Mouse (Mus musculus): ENCODE results near the gene Actb. TPM values are rescaled to one million over a fixed set of nuclear protein-coding genes. Genes with fewer than 3 reads are reported as not detected.
"Not testable (repeated sequence)": the region's sequence is repeated elsewhere in the genome, so short reads cannot be mapped to it uniquely, and the experiment has no call there.

The Actb gene
- total RNA-seq, 2 experiments from 2014 or later: 3,215 to 3,370 TPM

DNA sequence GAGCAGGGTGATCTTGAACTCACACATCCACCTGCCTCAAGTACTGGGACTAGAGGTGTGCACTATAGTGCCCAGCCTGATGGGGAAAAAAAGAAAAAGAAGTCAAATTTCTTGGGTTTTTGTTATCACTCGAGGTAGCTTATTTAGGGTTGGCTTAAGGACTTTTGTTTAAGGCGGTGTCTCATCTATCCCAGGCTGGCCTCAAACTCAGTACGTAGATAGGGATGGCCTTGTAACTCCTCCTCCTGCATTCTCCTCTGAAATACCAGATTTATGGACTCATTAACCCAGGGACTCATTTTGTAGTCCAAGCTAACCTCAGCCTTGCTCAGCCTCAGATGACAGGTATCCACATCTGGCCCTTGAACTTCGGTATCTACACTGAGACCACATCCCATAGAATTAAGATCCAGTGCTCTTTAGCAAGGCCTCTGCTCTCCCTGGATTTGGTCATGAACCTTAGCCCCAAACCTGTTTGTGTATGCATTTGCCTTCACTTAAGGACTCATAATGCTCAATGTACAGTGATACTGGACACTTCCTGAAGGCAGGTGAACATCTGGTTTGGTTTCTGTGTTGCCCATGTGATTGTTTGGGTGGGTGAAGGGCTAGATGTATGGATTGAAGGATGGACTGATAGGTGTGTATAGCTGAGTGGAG, 4.6 kb downstream of the Actb start:
- no peak for DNase-seq

DNA sequence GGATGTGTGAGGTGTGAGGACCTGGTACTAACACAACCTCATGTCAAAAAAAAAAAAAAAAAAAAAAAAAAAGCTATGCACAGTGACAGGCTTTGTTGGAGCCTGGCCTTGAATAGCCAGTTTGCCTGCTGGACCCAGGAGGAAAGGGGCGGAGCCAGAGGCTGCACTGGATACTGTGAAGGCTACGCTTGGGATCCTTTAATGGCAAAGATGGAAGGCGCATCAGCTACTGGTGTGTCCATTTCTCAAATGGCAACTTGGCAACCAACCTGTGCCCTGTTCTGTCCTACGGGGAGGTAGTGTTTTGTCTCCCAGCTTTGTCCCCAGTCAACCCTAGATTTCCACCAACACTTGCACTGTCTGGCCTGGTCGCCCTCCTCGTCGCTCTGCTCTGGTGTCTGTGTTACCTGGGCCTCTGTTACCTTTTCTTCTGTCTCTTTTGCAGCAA, 5.2 kb downstream of the Actb start:
- DNase-seq: no peak

DNA sequence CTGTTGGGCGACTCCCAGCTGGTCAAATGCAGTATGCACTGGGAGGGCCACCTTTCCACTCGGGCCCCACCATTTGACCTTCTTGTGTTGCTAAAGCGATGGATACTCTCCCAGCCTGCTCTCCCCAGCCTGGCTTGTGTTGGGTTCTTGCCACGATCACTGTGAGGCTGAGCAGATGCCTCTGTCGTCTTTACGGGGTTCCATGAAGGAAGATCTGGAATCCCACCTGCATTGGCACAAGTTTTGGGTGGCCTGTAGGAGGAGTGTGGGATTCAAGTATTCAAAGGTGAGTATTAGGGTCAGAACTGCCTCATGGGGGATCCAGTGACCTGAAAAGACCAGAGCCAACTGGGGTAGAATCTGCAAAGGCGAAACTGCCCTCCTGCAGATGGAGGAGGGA, 5.9 kb downstream of the Actb start:
- no peak for DNase-seq

DNA sequence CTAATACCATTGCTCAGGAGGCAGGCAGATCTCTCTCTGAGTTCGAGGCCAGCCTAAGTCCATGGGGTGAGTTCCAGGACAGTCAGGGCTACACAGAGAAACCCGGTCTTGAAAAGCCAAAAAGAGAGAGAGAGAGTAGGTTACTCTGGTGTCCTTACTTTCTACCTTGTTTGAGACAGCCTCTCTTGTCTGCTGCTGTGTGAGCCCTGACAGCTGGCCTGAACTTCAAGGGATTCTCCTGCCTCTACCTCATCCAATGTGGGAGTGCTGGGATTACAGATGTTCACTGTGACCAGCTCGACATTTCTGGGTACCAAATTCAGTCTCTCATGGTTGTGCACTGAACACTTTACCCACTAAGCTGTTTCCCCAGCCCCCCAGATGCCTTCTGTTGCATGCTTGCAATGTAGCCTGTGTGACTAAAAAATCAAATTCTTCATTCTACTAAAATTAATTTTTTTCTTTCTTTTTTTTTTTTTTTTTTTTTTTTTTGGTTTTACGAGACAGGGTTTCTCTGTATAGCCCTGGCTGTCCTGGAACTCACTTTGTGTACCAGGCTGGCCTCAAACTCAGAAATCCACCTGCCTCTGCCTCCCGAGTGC, 6.5 kb downstream of the Actb start:
- no peak for DNase-seq

DNA sequence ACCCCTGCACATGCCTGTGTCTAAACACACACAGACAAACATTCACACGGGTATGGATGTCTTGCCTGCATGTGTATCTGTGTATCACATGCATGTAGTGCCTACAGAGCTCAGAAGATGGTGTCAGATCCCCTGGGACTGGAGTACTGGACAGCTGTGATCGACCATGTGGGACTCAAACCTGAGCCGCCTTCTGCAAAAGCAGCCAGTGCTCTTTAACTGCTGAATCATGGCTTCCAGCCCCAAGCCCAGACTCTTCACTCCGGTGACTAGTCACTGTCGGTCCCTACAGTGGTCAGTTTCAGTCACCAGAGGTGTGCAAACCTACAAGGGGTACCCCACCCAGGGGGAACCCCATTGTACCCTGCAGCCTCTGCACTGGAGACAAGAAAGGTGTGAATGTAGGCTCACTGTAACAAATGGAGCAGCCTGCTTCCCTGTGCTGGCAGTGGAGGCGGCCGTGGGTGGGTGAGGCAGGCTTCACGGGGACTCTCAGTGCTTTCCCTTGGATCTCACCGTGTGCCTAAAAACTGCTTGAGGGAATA, 7.4 kb downstream of the Actb start:
- DNase-seq: peak in 1 of 2 experiments; percentile 73

DNA sequence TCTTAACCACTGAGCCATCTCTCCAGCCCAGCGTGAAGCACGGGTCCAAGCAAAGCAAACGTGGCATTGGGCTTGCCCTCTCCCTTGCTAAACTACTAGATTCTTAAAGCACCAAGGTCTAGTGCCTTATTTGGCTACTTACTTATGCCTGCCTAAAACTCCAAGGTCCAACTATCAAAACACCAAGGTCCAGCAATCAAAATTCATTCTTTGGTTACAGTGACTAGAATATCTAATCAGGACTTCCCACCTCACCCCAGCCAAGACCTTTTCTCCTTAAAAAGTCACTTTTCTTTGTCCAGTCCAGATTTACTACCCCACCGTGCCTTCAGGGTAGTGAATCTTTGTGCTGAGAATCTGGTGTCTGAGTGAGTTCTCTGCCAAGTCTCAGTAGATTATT, 8.2 kb downstream of the Actb start:
- no peak for DNase-seq

DNA sequence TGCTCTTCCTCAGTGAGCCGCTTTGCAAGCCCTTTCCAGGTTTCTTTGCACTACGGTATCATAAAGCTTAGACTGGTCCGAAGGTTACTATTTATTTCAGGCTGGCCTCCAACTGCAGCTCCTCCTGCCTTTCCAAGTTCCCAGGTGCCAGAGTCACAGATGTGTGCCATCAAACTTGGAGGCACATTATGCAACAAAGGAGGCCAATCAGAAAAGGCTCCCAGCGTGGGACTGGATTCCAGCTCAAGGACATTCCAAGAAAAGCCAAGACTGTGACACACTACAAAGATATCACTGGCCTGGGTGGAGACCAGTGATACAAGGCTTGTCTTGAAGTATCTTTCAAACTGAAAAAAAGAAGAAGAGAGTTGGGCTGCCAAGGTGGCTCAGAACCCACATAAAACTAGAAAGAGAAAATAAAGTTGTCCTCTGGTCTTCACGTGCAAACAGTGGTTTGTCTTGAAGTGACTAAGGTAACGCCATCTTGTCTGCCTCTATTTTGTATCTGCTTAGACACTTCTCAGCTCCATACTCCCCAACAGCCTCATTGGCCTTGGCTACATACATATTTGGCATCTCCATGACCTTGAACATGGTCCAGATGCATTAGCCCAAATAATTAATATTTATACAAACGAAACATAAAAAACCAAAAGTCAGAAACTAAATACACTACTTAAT, 8.8 kb downstream of the Actb start:
- no peak for DNase-seq

DNA sequence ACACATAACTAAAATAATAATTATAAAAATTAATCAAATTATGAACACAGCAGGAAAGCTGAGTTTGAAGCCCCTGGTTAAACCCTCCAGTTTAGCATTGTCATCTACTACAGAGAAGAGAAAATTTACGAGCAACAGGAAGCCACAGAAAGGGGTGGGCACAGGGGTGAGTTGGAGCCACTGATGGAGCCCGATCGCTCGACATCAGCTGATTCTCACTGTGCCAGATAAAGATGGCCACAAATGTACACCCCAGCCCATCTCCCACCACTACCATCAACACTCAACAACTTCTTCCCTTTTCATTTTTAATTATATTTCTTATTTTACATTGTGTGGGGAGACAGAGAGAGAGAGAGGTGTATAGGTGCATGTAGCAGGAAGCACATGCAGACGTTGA, 9.8 kb downstream of the Actb start:
- no peak for DNase-seq

DNA sequence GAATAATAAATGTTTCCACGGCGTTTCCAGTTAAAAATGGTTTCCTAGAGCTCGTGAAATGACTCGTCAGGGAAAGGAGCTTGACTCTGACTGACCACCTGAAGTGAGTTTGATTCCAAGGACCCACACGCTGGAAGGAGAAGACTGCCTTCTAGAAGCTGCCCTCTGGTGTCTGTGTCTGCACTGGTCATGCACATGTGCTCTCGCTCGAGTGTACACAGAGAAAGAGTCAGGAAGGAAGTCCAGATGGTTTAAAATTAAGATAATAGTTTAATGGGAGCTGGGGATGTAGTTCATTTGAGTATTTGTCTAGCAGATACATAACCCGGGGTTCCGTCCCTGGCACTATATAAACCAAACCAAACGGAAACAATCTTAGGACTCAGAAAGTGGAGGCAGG, 10.4 kb downstream of the Actb start:
- no peak for DNase-seq

DNA sequence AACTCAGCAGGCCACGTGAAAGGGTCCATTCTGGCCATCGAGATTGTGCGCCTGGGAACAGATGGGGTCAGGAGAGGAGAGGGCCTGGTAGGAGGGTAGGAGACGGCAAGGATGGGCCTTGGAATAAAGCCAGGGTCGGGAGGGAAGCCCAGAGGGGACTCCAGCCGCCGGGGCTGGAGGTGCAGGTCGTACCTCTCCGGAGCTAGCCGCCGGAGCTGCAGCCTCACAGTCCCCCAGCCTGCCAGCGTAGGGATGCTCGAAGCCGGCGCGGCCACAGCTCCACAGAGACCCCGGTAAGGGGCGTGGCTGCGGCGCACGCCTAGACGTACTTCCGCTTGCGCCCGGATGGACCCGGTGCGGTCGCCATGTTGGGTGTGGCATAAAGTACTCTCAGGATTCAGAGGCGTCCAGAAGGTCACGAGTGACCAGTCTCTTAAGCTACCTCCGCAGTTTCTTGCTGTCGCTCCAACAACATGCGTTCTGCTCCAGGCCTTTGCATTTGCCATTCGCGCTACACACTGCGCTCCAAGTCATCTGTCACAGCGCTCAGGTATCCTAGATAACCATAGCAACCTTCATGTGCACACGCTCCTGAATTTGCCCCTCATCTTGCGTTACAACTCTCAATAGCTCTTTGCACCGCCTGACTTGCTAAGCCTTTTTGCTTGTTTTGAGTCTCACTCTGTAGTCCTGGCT, 11.5 kb downstream of the Actb start, which contains the start of gene Fbxl18:
Gene Fbxl18 (minus strand): TSS at position 504 of the 696 bp plus-strand sequence.
- peak; percentile 86 to 90 for DNase-seq

DNA sequence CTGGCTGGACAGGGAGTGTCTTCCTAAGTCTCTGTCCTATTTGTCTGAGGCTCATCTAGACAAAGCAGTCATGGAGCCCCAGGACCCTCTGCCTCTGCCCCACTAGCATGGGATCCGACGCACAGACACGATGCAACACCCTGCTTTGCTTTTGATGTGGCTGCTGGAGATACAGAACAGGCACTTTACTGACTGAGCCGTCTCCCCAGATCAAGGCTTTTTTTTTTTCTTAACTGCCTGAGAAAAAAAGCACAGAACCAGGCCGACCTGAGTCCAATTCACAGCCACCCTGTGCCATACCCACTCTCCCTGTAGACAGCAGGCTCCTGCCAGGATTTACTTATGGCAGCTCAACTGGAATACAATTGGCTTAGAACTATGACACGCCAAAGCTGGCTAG, 15.2 kb downstream of the Actb start:
- DNase-seq: no peak

DNA sequence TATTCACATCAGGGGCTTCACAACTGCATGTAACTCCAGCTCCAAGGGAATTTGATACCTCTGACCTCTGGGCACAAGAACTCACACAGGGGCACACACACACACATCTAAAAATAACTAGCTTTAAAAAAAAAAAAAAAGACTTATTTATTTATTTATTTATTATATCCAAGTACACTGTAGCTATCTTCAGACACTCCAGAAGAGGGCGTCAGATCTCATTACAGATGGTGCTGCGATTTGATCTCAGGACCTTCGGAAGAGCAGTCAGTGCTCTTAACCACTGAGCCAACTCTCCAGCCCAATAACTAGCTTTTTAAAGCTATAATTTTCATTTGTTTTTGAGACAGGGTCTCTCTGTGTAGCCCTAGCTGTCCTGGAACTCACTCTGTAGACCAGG, 19.0 kb downstream of the Actb start:
- not testable (repeated sequence) for DNase-seq

DNA sequence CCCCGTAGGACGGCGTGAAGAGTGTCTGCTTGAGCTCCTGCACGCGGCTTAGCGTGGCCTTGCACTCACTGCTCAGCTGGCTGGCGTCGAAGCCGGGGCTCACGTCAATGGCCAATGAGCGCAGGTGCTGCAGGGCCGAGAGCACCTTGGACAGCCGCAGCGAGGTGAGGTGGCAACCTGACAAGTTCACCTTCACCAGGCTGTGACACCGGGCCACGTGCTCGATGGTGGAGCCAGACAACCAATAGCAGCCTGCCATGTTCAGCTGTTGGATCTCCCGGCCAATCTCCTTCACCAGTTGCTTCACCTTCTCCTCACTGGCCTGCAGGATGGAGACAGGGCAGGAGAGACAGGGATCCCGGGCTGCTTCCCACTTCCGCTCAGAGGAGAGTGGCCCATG, 19.8 kb downstream of the Actb start:
- DNase-seq: no peak

DNA sequence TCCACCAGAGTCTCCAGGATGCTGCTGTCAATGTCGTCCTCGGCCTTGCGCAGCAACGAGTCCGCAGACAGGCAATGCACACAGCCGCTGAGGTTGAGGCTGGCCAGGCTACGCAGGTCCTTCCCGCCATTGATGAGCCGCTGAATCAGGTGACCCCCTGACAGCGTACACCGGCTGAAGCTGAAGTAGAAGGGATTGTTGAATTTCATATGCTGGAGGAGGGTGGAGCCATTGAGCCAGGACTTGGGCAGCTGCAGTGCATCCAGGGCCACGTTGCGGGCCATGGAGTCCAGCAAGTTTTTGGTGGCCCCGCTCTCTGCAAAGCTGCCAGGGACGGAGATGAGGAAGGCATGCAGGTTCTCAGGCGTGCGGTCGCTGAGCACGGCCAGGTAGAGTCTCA, 20.4 kb downstream of the Actb start:
- no peak for DNase-seq

DNA sequence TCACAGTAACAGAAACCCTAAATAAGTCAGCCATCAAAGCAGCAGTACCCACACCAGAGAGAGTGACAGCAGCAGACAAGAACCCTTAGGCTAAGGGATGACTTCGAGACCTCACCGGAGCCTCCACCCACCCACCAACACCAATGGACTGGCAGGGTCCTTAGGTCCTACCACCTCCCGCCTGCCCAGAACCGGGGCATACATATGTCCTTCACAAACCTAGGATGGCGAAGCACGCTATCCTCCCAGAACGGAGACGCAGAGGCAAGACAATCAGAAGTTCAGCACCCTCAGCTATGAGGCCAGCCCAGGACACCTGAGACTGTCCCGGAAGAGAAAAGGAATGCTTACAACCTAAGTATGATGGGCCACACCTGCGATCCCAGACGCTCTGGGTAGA, 24.1 kb downstream of the Actb start:
- no peak for DNase-seq

DNA sequence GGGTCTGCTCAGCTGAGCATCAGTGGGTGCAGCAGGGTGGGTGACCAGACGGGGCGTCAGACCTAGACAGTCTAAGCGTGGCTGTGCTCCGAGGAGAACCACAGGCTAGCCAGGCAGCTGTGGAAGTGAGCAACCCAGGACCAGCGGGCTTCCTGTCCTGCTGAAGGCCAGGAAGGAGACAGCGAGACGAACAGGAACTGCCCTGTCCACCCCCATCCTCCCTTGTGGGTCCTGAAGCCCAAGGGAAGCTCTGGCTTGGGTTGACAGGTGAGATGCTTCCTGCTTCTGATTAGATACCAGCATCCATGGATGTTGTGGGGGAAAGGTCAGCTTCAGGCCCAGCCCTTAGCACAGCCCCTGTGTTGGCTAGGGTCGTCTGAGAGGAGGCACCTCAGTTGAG, 24.6 kb downstream of the Actb start:
- DNase-seq: no peak

DNA sequence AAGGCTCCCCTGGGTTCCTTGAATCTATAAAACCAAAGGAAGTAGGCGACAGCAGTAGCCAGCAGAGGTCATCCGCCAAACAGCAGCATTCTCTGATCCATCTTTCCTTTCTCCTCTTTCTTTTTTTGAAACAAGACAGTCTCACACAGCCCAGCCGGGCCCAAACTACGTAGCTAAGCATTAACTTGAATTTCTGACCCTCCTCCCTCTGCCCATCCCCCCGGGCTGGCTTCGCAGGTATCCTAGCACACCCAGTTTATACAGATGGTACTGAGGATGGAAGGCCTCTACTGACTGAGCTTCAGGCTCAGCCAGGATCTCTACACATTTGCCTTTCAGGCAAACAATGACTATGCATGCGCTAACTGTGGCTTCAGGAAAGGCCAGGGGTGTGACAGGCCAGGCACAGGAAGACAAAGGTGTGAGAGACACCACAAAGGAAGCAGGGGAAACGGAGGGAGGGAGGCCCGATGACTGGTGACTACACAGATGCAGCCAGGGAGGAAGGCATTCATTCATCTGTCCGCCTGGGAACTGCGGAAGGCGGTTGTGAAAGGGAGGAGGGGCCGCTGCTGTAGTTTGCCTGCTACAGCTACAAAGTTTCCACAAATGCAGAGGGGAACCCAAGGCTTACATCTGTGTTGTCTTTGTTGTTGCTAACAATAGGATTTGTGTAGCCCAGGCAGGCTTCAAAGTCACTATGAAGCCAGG, 25.6 kb downstream of the Actb start:
- DNase-seq: no peak

DNA sequence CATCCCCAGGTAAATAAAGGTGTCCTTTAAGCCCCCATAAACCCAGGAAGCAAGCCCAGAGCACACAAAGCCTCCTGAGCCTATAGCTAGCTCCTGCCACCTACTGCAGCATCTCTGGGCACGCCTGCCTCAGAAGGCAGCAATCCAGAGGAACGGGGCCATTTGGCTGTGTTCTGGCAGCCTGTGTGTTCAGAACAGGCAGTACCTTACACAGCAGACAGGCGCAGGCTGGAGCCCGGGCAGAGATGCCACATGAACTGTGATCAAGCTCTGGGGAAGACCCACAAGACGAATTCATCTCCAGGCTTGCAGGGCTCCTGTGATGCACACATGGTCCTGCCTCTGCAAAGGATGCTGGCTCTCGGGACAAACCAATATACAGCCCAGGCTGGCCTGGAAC, 26.3 kb downstream of the Actb start:
- peak; percentile 79 to 81 for DNase-seq

DNA sequence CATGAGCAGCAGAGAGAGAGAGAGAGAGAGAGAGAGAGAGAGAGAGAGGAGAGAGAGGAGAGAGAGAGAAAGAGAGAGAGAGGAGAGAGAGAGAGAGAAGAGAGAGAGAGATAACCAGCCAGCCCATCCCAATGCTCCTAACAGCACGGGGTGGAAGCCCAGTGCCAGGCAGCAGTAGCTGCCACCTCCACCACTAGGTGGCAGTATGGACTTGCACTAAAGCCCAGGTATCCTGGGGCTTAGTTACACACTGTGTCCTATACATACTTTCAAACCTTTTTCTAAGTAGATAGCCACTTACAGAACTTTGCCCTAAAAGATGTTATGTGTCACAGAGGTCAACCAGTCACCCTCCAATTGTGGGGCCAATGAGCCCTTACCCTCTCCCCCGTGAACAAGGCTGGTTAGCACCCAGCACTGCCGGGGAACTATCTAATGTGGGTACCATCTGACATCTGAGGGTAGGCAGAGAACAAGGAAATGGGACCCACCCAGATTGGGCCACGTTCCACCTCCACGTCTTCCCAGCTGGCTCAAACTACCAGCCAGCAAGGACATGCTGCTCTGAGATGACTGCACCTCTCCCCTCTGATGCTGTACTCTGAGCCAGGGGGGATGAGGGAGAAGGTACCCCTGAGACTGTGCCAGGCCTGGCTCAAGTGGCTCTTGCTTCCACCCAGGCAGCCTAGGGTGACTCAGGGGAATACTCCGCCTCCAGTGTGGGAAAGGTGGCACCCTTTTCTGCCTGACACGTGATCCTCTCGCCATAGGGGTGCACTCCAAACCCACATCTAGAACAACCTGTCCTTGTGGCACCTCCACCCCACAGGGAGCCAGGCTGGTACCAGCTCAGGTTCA, 27.0 kb downstream of the Actb start:
- DNase-seq: peak; percentile 80 to 83

DNA sequence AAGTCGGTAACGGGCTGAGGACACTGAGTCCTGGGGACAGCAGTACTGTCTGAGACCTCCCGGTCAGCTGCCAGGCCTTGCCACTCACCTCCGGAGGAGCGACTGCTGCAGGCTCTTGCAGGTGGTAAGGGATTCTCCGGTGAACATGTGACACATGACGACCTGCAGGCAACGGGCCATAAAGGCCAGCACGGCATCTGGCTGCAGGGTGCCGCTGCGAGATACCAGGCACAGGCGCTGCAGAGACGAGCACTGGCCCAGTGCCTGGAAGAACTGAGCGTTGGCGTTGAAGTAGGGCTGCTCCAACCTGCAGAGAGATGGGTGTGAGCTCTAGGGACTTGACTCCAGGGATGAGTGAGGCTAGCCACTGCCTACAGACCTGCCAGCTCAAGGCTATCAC, 28.0 kb downstream of the Actb start:
- no peak for DNase-seq
